Mouse (Mus musculus) embryonic facial prominence, embryonic 14.5 days (tissue): ENCODE measurements at regions not wholly inside any gene's neighbourhood (a gene's known extent, or its start where the extent isn't known, plus 50 kb on each side); places are given as distances from the start of the nearest gene placed in this dataset.

Source experiments
- ATAC-seq: fragments of 200-750 bp; cut with Nextera tagmentation; 2 replicates; pipeline ENCODE4 v1.8.0; 2017; ENCODE audit warnings: low read depth, moderate number of reproducible peaks, moderate TSS enrichment
- DNase-seq: peaks from one replicate; pipeline ENCODE4 v3.0.0-alpha.2; 2015; ENCODE audit warnings: low spot score
- H3K27ac ChIP-seq: fragments of 300-500 bp; sonication (generic); replicated peaks from 2 replicates; pipeline ENCODE4 v1.5.1; 2014; ENCODE audit warnings: low read depth, mild to moderate bottlenecking, low read length, moderate library complexity
- H3K27me3 ChIP-seq: fragments of 300-500 bp; sonication (generic); replicated peaks from 2 replicates; pipeline ENCODE4 v1.6.1; 2014; ENCODE audit warnings: low read length; ENCODE audit not compliant: control insufficient read depth, insufficient read depth
- H3K36me3 ChIP-seq: fragments of 300-500 bp; sonication (generic); 2 replicates; pipeline ENCODE4 v1.6.1; 2014; ENCODE audit warnings: low read length, mixed read lengths; ENCODE audit not compliant: control insufficient read depth, insufficient read depth
- H3K4me1 ChIP-seq: fragments of 300-500 bp; sonication (generic); 2 replicates; pipeline ENCODE4 v1.6.1; 2014; ENCODE audit warnings: antibody characterized with exemption, low read length; ENCODE audit not compliant: control insufficient read depth, insufficient read depth
- H3K4me2 ChIP-seq: fragments of 300-500 bp; sonication (generic); 2 replicates; pipeline ENCODE4 v1.6.1; 2014; ENCODE audit warnings: low read depth, mild to moderate bottlenecking, low read length, moderate library complexity, mixed read lengths
- H3K4me3 ChIP-seq: fragments of 300-500 bp; sonication (generic); 2 replicates; pipeline ENCODE4 v1.5.1; 2014; ENCODE audit warnings: low read depth, mild to moderate bottlenecking, low read length
- H3K9ac ChIP-seq: fragments of 300-500 bp; sonication (generic); 2 replicates; pipeline ENCODE4 v1.6.1; 2014; ENCODE audit warnings: low read depth, mild to moderate bottlenecking, low read length, moderate library complexity, mixed read lengths
- H3K9me3 ChIP-seq: fragments of 300-500 bp; sonication (generic); 2 replicates; pipeline ENCODE4 v1.6.1; 2016; ENCODE audit warnings: low read length; ENCODE audit not compliant: control insufficient read depth
- WGBS: fragments of 180-500 bp; shearing (Covaris S2); extraction: QIAGEN DNeasy Blood & Tissue Kit; methylation state at CpG from one replicate; pipeline ENCODE4 v1.1.7; 2014; 5-methylcytosine and 5-hydroxymethylcytosine counted together

GRCm38 (mm10) chr16:74500687-74501086, 89.1 kb upstream of the Robo2 start:
- 71% methylated on average over 3 of the region's 3 CpGs for WGBS
- H3K9ac ChIP-seq = no peak overlapping the region
- H3K27me3 ChIP-seq = no peaks in the 10 kb centered on the region
- H3K36me3 ChIP-seq = no peaks in the 10 kb centered on the region
- H3K9me3 ChIP-seq = no peaks in the 10 kb centered on the region
- DNase-seq = no peak
- H3K4me2 ChIP-seq = no peak overlapping the region
- no peak overlapping the region for H3K4me3 ChIP-seq
- no peak overlapping the region for H3K27ac ChIP-seq
- no peaks in the 10 kb centered on the region for H3K4me1 ChIP-seq
- no peak for ATAC-seq

- H3K4me1 ChIP-seq = no peaks in the 10 kb centered on the region
- H3K9me3 ChIP-seq = no peaks in the 10 kb centered on the region
- H3K9ac ChIP-seq = no peak overlapping the region
- H3K27me3 ChIP-seq = no peaks in the 10 kb centered on the region
- 54% methylated on average over 6 of the region's 6 CpGs for WGBS
- no peaks in the 10 kb centered on the region for H3K36me3 ChIP-seq
- DNase-seq (no peak), ATAC-seq (no peak)
- no peak overlapping the region for H3K4me3 ChIP-seq
- H3K4me2 ChIP-seq = no peak overlapping the region
- H3K27ac ChIP-seq = no peak overlapping the region
These were observed 56.3 kb upstream of the Robo2 start for GRCm38 (mm10) chr16:74467745-74468420.

- H3K4me2 ChIP-seq = no peak overlapping the region
- no peak overlapping the region for H3K27ac ChIP-seq
- ATAC-seq (no peak), DNase-seq (peak; percentile 73)
- H3K9ac ChIP-seq = no peak overlapping the region
- no peaks in the 10 kb centered on the region for H3K36me3 ChIP-seq
- no peak overlapping the region for H3K4me3 ChIP-seq
- H3K9me3 ChIP-seq = no peaks in the 10 kb centered on the region
- no peaks in the 10 kb centered on the region for H3K4me1 ChIP-seq
- WGBS = 47% methylated on average over 7 of the region's 7 CpGs
- H3K27me3 ChIP-seq = no peaks in the 10 kb centered on the region
These were observed 55.5 kb upstream of the Robo2 start for GRCm38 (mm10) chr16:74467159-74467558.

- Histone ChIP-seq H3K9ac (no peak overlapping the region), H3K27me3 (no peaks in the 10 kb centered on the region), H3K36me3 (no peaks in the 10 kb centered on the region), H3K27ac (no peak overlapping the region), H3K4me3 (no peak overlapping the region), H3K9me3 (no peaks in the 10 kb centered on the region), H3K4me2 (no peak overlapping the region), H3K4me1 (no peaks in the 10 kb centered on the region)
- DNase-seq = peak; percentile 23
- WGBS = 28% methylated on average over 2 of the region's 2 CpGs
- no peak for ATAC-seq
These were observed 53.2 kb upstream of the Robo2 start for GRCm38 (mm10) chr16:74464835-74465234.

GRCm38 (mm10) chr16:74464290-74464689, 52.7 kb upstream of the Robo2 start:
- H3K4me3 ChIP-seq = no peak overlapping the region
- DNase-seq (no peak), ATAC-seq (no peak)
- H3K9me3 ChIP-seq = no peaks in the 10 kb centered on the region
- no peak overlapping the region for H3K27ac ChIP-seq
- H3K4me1 ChIP-seq = no peaks in the 10 kb centered on the region
- H3K9ac ChIP-seq = no peak overlapping the region
- no peaks in the 10 kb centered on the region for H3K27me3 ChIP-seq
- H3K36me3 ChIP-seq = no peaks in the 10 kb centered on the region
- 47% methylated on average over 6 of the region's 6 CpGs for WGBS
- H3K4me2 ChIP-seq = no peak overlapping the region

- DNase-seq (no peak), ATAC-seq (no peak)
- WGBS = 80% methylated on average over 3 of the region's 3 CpGs
- Histone ChIP-seq H3K4me1 (no peaks in the 10 kb centered on the region), H3K27me3 (no peaks in the 10 kb centered on the region), H3K4me2 (no peak overlapping the region), H3K4me3 (no peak overlapping the region), H3K9me3 (no peaks in the 10 kb centered on the region), H3K36me3 (no peaks in the 10 kb centered on the region), H3K9ac (no peak overlapping the region), H3K27ac (no peak overlapping the region)
These were observed 50.8 kb upstream of the Robo2 start for GRCm38 (mm10) chr16:74462436-74462835.
